Mouse (Mus musculus): ENCODE results near the gene Eif4e1b.

GRCm38 (mm10) chr13:54788740-54789560 is 5.2 kb downstream of the Eif4e1b start, which contains the start of gene Tspan17:
- TF ChIP-seq CTCF (IDR thresholded peaks at IDR 0.05) (no peak), EP300 (IDR thresholded peaks at IDR 0.05) (no peak)
